ENCODE assay signal across 10 mouse cellular contexts in the genomic region with DNA sequence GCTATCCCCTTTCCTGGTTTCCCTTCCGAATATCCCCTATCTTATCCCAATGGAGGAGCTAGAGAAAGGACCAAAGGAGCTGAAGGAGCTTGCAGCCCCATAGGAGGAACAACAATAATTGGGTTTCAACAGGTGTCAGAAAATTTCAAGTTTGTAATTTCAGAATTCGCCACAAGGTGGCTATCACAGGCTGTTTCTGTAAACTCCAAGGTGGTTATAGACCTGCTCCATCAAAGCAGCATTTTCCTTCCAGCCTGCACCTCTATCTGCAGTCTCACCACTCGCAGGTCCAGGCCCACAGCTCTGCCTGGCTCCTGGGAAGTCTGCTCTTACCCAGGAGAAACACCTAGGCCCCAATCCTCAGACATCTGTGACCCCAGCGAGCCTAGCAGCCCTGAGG. TPM values are rescaled to one million over a fixed set of nuclear protein-coding genes. Genes with fewer than 3 reads are reported as not detected.
A peak's percentile ranks its signal among the peaks of the same experiment; 100 is the strongest.
DNase-seq lines count a peak whose midpoint lies in the region; ATAC-seq and TF ChIP-seq lines count a peak whose summit lies in the region.
"Had no signal": no experiment of that assay in that cellular context is flagged by ENCODE, and none has a peak within 500 bp of the region (broad histone marks: within the 10 kb centered on the region; RNA-seq: fewer than 3 reads in every experiment).

No protein-coding gene starts in this region.

- TF ChIP-seq CTCF in gastrocnemius, adult 2 months (IDR thresholded peaks at IDR 0.05) = peak; percentile 71

- no peak overlapping the region for H3K4me3 ChIP-seq in gastrocnemius, adult 2 months
- H3K4me3 ChIP-seq: megakaryocyte, embryonic 14.5 days had no signal

- intact Hi-C loops in gastrocnemius, adult 2 months (cut with DNase I) = loop anchor here (1.0 to 2.0 kb wide), 2 partner anchors 150 to 245 kb away; no protein-coding TSS in a partner anchor
- intact Hi-C loops in gastrocnemius, postnatal 36 days (cut with DNase I) = loop anchor here (5.0 kb wide), 2 partner anchors 150 to 240 kb away; a partner anchor contains a TSS

- no peak overlapping the region for H3K27ac ChIP-seq in gastrocnemius, adult 2 months

- no peak for DNase-seq in gastrocnemius, adult 2 months
- no peak for DNase-seq in gastrocnemius, postnatal 36 days
- peak; percentile 83 for DNase-seq in CD4-positive, CD25-positive, alpha-beta regulatory T cell, adult 2 months (ENCODE audit: low read depth, low spot score)
- peak; percentile 14 to 83 for DNase-seq in frontal cortex, postnatal 36 days (ENCODE audit: low spot score in 2 of 2)
- DNase-seq in layer of hippocampus, adult 18-20 months (ENCODE audit: low spot score in 2 of 2) = peak; percentile 13 to 82
- DNase-seq in lung, postnatal 25 days (ENCODE audit: low spot score) = peak; percentile 64
- DNase-seq in spleen, postnatal 36 days (ENCODE audit: low spot score in 2 of 2) = peak; percentile 36 to 52

- ATAC-seq in cerebellum, adult (ENCODE audit: insufficient number of reproducible peaks, low FRiP score, low TSS enrichment) = peak; percentile 64; the same call in 1 of the 2 replicates

RNA-seq across cellular contexts. Expression of a gene that starts 10.6 kb away (rescaled TPM):
- not detected for total RNA-seq in gastrocnemius, adult 2 months (2021)
- not detected for total RNA-seq in gastrocnemius, postnatal 36 days (2021)
- not detected for total RNA-seq in layer of hippocampus, adult 18-20 months (2021)
- total RNA-seq: adrenal gland, adult 18-20 months had no signal

RNA-seq across cellular contexts. Expression of a gene that starts 15.9 kb away (rescaled TPM):
- not detected for total RNA-seq in gastrocnemius, adult 2 months (2021)
- total RNA-seq in gastrocnemius, postnatal 36 days (2021) = not detected
- total RNA-seq in layer of hippocampus, adult 18-20 months (2021) = not detected
- total RNA-seq: adrenal gland, adult 18-20 months had no signal

RNA-seq across cellular contexts. Expression of a gene that starts 39.6 kb away (rescaled TPM):
- not detected for total RNA-seq in gastrocnemius, adult 2 months (2021)
- total RNA-seq in gastrocnemius, postnatal 36 days (2021) = not detected
- total RNA-seq in layer of hippocampus, adult 18-20 months (2021) = not detected
- total RNA-seq: adrenal gland, adult 18-20 months had no signal

RNA-seq across cellular contexts. Expression of a gene that starts 46.2 kb away (rescaled TPM):
- total RNA-seq in gastrocnemius, adult 2 months (2021) = not detected
- total RNA-seq in gastrocnemius, postnatal 36 days (2021) = not detected
- total RNA-seq in layer of hippocampus, adult 18-20 months (2021) = not detected
- total RNA-seq: adrenal gland, adult 18-20 months had no signal

Comparison
In these comparisons a context has a peak if more than half of its experiments do, and no peak if none do; other contexts are left out.
1. DNase-seq: peak in CD4-positive, CD25-positive, alpha-beta regulatory T cell, adult 2 months (single experiment), frontal cortex, postnatal 36 days (2 of 2), layer of hippocampus, adult 18-20 months (2 of 2), lung, postnatal 25 days (single experiment) and spleen, postnatal 36 days (2 of 2); none in gastrocnemius, adult 2 months (single experiment) and gastrocnemius, postnatal 36 days (0 of 2).